Mouse (Mus musculus): ENCODE measurements around the gene Fasl. TPM values are rescaled to one million over a fixed set of nuclear protein-coding genes. Genes with fewer than 3 reads are reported as not detected.

The Fasl gene
- not detected in 2 replicates for total RNA-seq (2012; rRNA removed)
- polyA plus RNA-seq (2012; ENCODE audit: insufficient read depth in 1 of 2, insufficient read length in 2 of 2, low read depth in 1 of 2, low replicate concordance in 2 of 2, missing spikeins in 1 of 2): not detected

- peaks cover 12 to 17% of the 10 kb centered on the region in 2 experiments for H3K4me1 ChIP-seq (ENCODE audit: control insufficient read depth in 1 of 2, insufficient read depth in 2 of 2, low read length in 2 of 2)
- peaks cover 0 to 22% of the 10 kb centered on the region in 2 experiments; a peak in 2 of 4 replicates for H3K36me3 ChIP-seq (ENCODE audit: control insufficient read depth in 1 of 2, insufficient read depth in 2 of 2, low read length in 2 of 2)
- no peak within 1 kb of the TSS for H3K27ac ChIP-seq (ENCODE audit: control insufficient read depth, low read depth, low read length)
- no peaks in the 10 kb centered on the region for H3K27me3 ChIP-seq (ENCODE audit: control insufficient read depth in 1 of 2, insufficient read depth in 2 of 2, low read length in 2 of 2)
- no peak within 1 kb of the TSS for H3K9ac ChIP-seq (ENCODE audit: control insufficient read depth, low read depth, low read length, poor library complexity, severe bottlenecking)
- H3K4me3 ChIP-seq (ENCODE audit: control insufficient read depth in 1 of 2, insufficient read depth in 1 of 2, low read depth in 2 of 2, low read length in 2 of 2): no peak within 1 kb of the TSS
- no peak for TF ChIP-seq SIN3A (IDR thresholded peaks at IDR 0.05; ENCODE audit: low read length)
- no peak for TF ChIP-seq TCF12 (IDR thresholded peaks at IDR 0.05; ENCODE audit: low read depth, low read length)
- no peak for TF ChIP-seq GABPA (IDR thresholded peaks at IDR 0.05; ENCODE audit: low read depth, low read length)
- no peak for TF ChIP-seq RAD21 (IDR thresholded peaks at IDR 0.05; ENCODE audit: low read depth, low read length)
- H3K9me3 ChIP-seq (replicated peaks; ENCODE audit: insufficient read depth, low read length): no peaks in the 10 kb centered on the region
- no peaks in the 10 kb centered on the region for H3K79me2 ChIP-seq (ENCODE audit: control insufficient read depth, insufficient read depth, low read length, poor library complexity)
- DNase-seq (ENCODE audit: low read depth, low spot score): no peak
Measured at GRCm38 (mm10) chr1:161788339-161788738, at the start of gene Fasl. Gene Fasl (minus strand): TSS chr1:161788495.

- H3K4me3 ChIP-seq (ENCODE audit: control insufficient read depth in 1 of 2, insufficient read depth in 1 of 2, low read depth in 2 of 2, low read length in 2 of 2): no peak overlapping the region
- no peaks in the 10 kb centered on the region; a peak in 2 of 4 replicates for H3K36me3 ChIP-seq (ENCODE audit: control insufficient read depth in 1 of 2, insufficient read depth in 2 of 2, low read length in 2 of 2)
- H3K9ac ChIP-seq (ENCODE audit: control insufficient read depth, low read depth, low read length, poor library complexity, severe bottlenecking): no peak overlapping the region
- H3K27me3 ChIP-seq (ENCODE audit: control insufficient read depth in 1 of 2, insufficient read depth in 2 of 2, low read length in 2 of 2): no peaks in the 10 kb centered on the region
- no peaks in the 10 kb centered on the region for H3K4me1 ChIP-seq (ENCODE audit: control insufficient read depth in 1 of 2, insufficient read depth in 2 of 2, low read length in 2 of 2)
- H3K79me2 ChIP-seq (ENCODE audit: control insufficient read depth, insufficient read depth, low read length, poor library complexity): no peaks in the 10 kb centered on the region
- no peak overlapping the region for H3K27ac ChIP-seq (ENCODE audit: control insufficient read depth, low read depth, low read length)
- no peaks in the 10 kb centered on the region for H3K9me3 ChIP-seq (replicated peaks; ENCODE audit: insufficient read depth, low read length)
- DNase-seq (ENCODE audit: low read depth, low spot score): no peak
- no peak for TF ChIP-seq TBP (IDR thresholded peaks at IDR 0.05; ENCODE audit: low read depth, low read length)
- TF ChIP-seq GATA1 (IDR thresholded peaks at IDR 0.05; ENCODE audit: low read depth, low read length): no peak
- no peak for TF ChIP-seq JUND (IDR thresholded peaks at IDR 0.05; ENCODE audit: low read depth, low read length)
- no peak for TF ChIP-seq MXI1 (IDR thresholded peaks at IDR 0.05; ENCODE audit: low read depth, low read length)
- no peak for TF ChIP-seq TAL1 (IDR thresholded peaks at IDR 0.05; ENCODE audit: low read length)
- TF ChIP-seq GABPA (IDR thresholded peaks at IDR 0.05; ENCODE audit: low read depth, low read length): no peak
- no peak for TF ChIP-seq POLR2AphosphoS5 (IDR thresholded peaks at IDR 0.05; ENCODE audit: borderline replicate concordance, low read depth, low read length)
- TF ChIP-seq MAFK (IDR thresholded peaks at IDR 0.05; ENCODE audit: borderline replicate concordance, low read depth, low read length): no peak
Measured at GRCm38 (mm10) chr1:161826677-161827076, 38.4 kb upstream of the Fasl start.

GRCm38 (mm10) chr1:161809428-161809827, 21.1 kb upstream of the Fasl start:
- no peaks in the 10 kb centered on the region for H3K9me3 ChIP-seq (replicated peaks; ENCODE audit: insufficient read depth, low read length)
- DNase-seq (ENCODE audit: low read depth, low spot score): no peak
- H3K79me2 ChIP-seq (ENCODE audit: control insufficient read depth, insufficient read depth, low read length, poor library complexity): no peaks in the 10 kb centered on the region
- H3K27me3 ChIP-seq (ENCODE audit: control insufficient read depth in 1 of 2, insufficient read depth in 2 of 2, low read length in 2 of 2): no peaks in the 10 kb centered on the region
- no peaks in the 10 kb centered on the region for H3K36me3 ChIP-seq (ENCODE audit: control insufficient read depth in 1 of 2, insufficient read depth in 2 of 2, low read length in 2 of 2)
- TF ChIP-seq GABPA (IDR thresholded peaks at IDR 0.05; ENCODE audit: low read depth, low read length): no peak
- no peak for TF ChIP-seq MXI1 (IDR thresholded peaks at IDR 0.05; ENCODE audit: low read depth, low read length)
- no peak for TF ChIP-seq GATA1 (IDR thresholded peaks at IDR 0.05; ENCODE audit: low read depth, low read length)
- TF ChIP-seq RCOR1 (IDR thresholded peaks at IDR 0.05; ENCODE audit: low read depth, low read length): no peak
- TF ChIP-seq HCFC1 (IDR thresholded peaks at IDR 0.05; ENCODE audit: low read depth, low read length): no peak
- TF ChIP-seq POLR2AphosphoS2 (IDR thresholded peaks at IDR 0.05; ENCODE audit: low read length): no peak
- no peaks in the 10 kb centered on the region for H3K4me1 ChIP-seq (ENCODE audit: control insufficient read depth in 1 of 2, insufficient read depth in 2 of 2, low read length in 2 of 2)
- no peak overlapping the region for H3K27ac ChIP-seq (ENCODE audit: control insufficient read depth, low read depth, low read length)
- H3K4me3 ChIP-seq (ENCODE audit: control insufficient read depth in 1 of 2, insufficient read depth in 1 of 2, low read depth in 2 of 2, low read length in 2 of 2): no peak overlapping the region
- no peak overlapping the region for H3K9ac ChIP-seq (ENCODE audit: control insufficient read depth, low read depth, low read length, poor library complexity, severe bottlenecking)
